Mouse (Mus musculus) C2C12 (cell line): ENCODE data around the gene Cys1. TPM values are rescaled to one million over a fixed set of nuclear protein-coding genes. Genes with fewer than 3 reads are reported as not detected.

Experiments used
- H3K27me3 ChIP-seq: one replicate; pipeline ENCODE4 v1.6.1; 2011; ENCODE audit not compliant: control insufficient read depth, insufficient read depth, insufficient read length
- H3K36me3 ChIP-seq: one replicate; pipeline ENCODE4 v1.6.1; 2011; ENCODE audit not compliant: control insufficient read depth, insufficient read depth
- H3K4me3 ChIP-seq: one replicate; pipeline ENCODE4 v1.5.1; 2011; ENCODE audit warnings: mild to moderate bottlenecking, control low read depth; ENCODE audit not compliant: poor library complexity, insufficient read depth, severe bottlenecking
- H3K79me2 ChIP-seq: one replicate; pipeline ENCODE4 v1.6.1; 2011; ENCODE audit not compliant: control insufficient read depth, insufficient read depth
- H3K79me3 ChIP-seq: one replicate; pipeline ENCODE4 v1.6.1; 2011; ENCODE audit warnings: low read depth, control low read depth
- H3ac ChIP-seq: one replicate; pipeline ENCODE3; 2011; ENCODE audit warnings: low read depth; ENCODE audit not compliant: control insufficient read depth, insufficient read length
- CEBPB ChIP-seq: IDR thresholded peaks from one replicate; pipeline ENCODE4 v1.6.1; 2011; ENCODE audit warnings: low read depth, mild to moderate bottlenecking, control low read depth, moderate library complexity
- CTCF ChIP-seq: IDR thresholded peaks from one replicate; pipeline ENCODE4 v1.5.1; 2011; ENCODE audit not compliant: control insufficient read depth, insufficient read depth, insufficient read length
- FOSL1 ChIP-seq: IDR thresholded peaks from one replicate; pipeline ENCODE4 v1.8.0; 2011; ENCODE audit warnings: mild to moderate bottlenecking, low read length; ENCODE audit not compliant: poor library complexity, insufficient read depth, severe bottlenecking
- MAX ChIP-seq: IDR thresholded peaks from one replicate; pipeline ENCODE4 v1.6.1; 2011; ENCODE audit warnings: mild to moderate bottlenecking, control low read depth
- MYOD1 ChIP-seq: IDR thresholded peaks from one replicate; pipeline ENCODE4 v1.6.1; 2011; ENCODE audit warnings: low read depth; ENCODE audit not compliant: control insufficient read depth, insufficient read length
- MYOG ChIP-seq: IDR thresholded peaks from one replicate; pipeline ENCODE4 v1.6.1; 2011; ENCODE audit not compliant: control insufficient read depth, insufficient read length; ENCODE audit errors: extremely low read depth
- USF1 ChIP-seq: IDR thresholded peaks from one replicate; pipeline ENCODE4 v1.6.1; 2011; ENCODE audit warnings: low read depth, mild to moderate bottlenecking, control low read depth, moderate library complexity
- polyA plus RNA-seq: library from polyadenylated mRNA; unstranded; fragments of >200 nt; fragmentation: generic; extraction: Trizol; gene quantifications from one replicate; pipeline ENCODE4 v1.2.1, GENCODE M21; 2012; ENCODE audit warnings: missing spikeins

The Cys1 gene
- polyA plus RNA-seq, 1 experiment, result 0.36 TPM

- Histone ChIP-seq H3K4me3 (no peak overlapping the region), H3K79me3 (no peaks in the 10 kb centered on the region), H3K36me3 (peaks cover 5% of the 10 kb centered on the region), H3K79me2 (no peaks in the 10 kb centered on the region), H3ac (no peak overlapping the region), H3K27me3 (no peaks in the 10 kb centered on the region)
- TF ChIP-seq MAX (no peak), CEBPB (no peak), MYOG (no peak), USF1 (no peak), MYOD1 (no peak), CTCF (no peak), FOSL1 (no peak)
Measured at GRCm38 (mm10) chr12:24661100-24661499, 20.5 kb downstream of the Cys1 start.

- Histone ChIP-seq H3ac (no peak overlapping the region), H3K79me3 (no peaks in the 10 kb centered on the region), H3K36me3 (peaks cover 9% of the 10 kb centered on the region), H3K27me3 (no peaks in the 10 kb centered on the region), H3K79me2 (no peaks in the 10 kb centered on the region), H3K4me3 (no peak overlapping the region)
- no peak for TF ChIP-seq MAX
- no peak for TF ChIP-seq FOSL1
- TF ChIP-seq CTCF, result no peak
- no peak for TF ChIP-seq MYOG
- no peak for TF ChIP-seq USF1
- TF ChIP-seq MYOD1, result no peak
- TF ChIP-seq CEBPB, result no peak
Measured at GRCm38 (mm10) chr12:24659923-24660322, 21.7 kb downstream of the Cys1 start.

GRCm38 (mm10) chr12:24658998-24659397 lies 22.6 kb downstream of the Cys1 start:
- Histone ChIP-seq H3K79me3 (no peaks in the 10 kb centered on the region), H3K79me2 (no peaks in the 10 kb centered on the region), H3K27me3 (no peaks in the 10 kb centered on the region), H3K36me3 (peaks cover 9% of the 10 kb centered on the region), H3ac (no peak overlapping the region), H3K4me3 (no peak overlapping the region)
- TF ChIP-seq MYOG, result no peak
- TF ChIP-seq CTCF, result no peak
- TF ChIP-seq MAX, result no peak
- no peak for TF ChIP-seq CEBPB
- no peak for TF ChIP-seq MYOD1

GRCm38 (mm10) chr12:24656436-24656835 lies 25.2 kb downstream of the Cys1 start:
- H3K79me3 ChIP-seq, result no peaks in the 10 kb centered on the region
- peaks cover 9% of the 10 kb centered on the region for H3K36me3 ChIP-seq
- H3K27me3 ChIP-seq, result no peaks in the 10 kb centered on the region
- TF ChIP-seq MAX, result no peak
- TF ChIP-seq CTCF, result no peak
- no peak for TF ChIP-seq CEBPB
- no peak for TF ChIP-seq USF1
- no peak for TF ChIP-seq MYOD1
- no peak for TF ChIP-seq FOSL1
- no peak for TF ChIP-seq MYOG
- peaks cover 18% of the 10 kb centered on the region for H3K79me2 ChIP-seq
- H3K4me3 ChIP-seq, result no peak overlapping the region
- no peak overlapping the region for H3ac ChIP-seq

- H3K4me3 ChIP-seq, result no peak overlapping the region
- H3K27me3 ChIP-seq, result no peaks in the 10 kb centered on the region
- TF ChIP-seq CEBPB, result no peak
- TF ChIP-seq USF1, result no peak
- no peak for TF ChIP-seq FOSL1
- TF ChIP-seq MYOG, result no peak
- TF ChIP-seq MAX, result no peak
- no peak for TF ChIP-seq MYOD1
- TF ChIP-seq CTCF, result no peak
- peaks cover 18% of the 10 kb centered on the region for H3K79me2 ChIP-seq
- no peak overlapping the region for H3ac ChIP-seq
- H3K36me3 ChIP-seq, result peaks cover 4% of the 10 kb centered on the region
- no peaks in the 10 kb centered on the region for H3K79me3 ChIP-seq
Measured at GRCm38 (mm10) chr12:24654065-24654862, 27.3 kb downstream of the Cys1 start.
